Mouse (Mus musculus): Measurements from ENCODE around the gene Nek10. TPM values are rescaled to one million over a fixed set of nuclear protein-coding genes. Genes with fewer than 3 reads are reported as not detected.
"Not testable (repeated sequence)": the region's sequence is repeated elsewhere in the genome, so short reads cannot be mapped to it uniquely, and the experiment has no call there.

Nek10 gene
- not detected in 2 replicates for total RNA-seq (2015)
- under 0.01 and 0.20 TPM in 2 replicates for total RNA-seq (2017)

- not testable (repeated sequence) for ATAC-seq (ENCODE audit: poor library complexity, severe bottlenecking)
Observed at GRCm38 (mm10) chr14:14803115-14803514, at the start of gene Nek10. Nek10 (plus strand) TSS chr14:14803415.

DNA sequence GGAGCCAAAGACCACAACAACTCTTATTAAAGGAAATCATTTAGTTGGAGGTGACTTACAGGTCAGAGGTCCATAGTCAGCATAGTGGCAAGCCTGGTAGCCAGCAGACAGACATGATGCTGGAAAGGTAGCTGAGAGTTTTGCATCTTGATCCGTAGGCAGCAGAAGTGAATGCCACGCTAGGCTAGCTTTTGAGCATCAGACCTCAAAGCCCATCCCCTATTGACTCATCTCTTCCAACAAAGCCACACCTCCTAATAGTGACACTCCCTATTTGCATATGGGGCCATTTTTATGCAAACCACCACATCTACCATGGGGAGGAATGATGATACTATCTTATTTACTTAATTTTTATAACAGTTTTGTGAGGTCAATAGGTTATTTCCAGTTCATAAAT, 22.0 kb upstream of the Nek10 start:
- no peak for ATAC-seq (ENCODE audit: poor library complexity, severe bottlenecking)

DNA sequence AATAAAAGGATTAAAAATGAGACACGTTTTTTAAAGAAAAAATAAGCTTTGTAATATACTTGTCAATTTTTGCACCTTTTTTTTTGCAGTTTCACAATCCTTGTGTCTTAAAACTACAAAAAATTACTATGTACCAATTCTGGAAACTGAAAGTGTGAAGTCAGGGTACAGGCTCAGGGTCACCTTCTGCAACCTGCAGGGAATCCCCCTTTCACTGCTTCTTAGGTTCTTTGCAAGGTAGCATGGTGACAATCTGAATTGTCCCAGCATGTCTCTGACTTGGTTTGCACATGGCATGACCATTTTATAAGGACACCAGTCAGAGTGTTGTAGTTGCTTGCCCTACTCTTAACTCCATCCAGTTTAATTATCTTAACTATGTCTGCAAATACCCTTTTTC, 19.0 kb upstream of the Nek10 start:
- ATAC-seq (ENCODE audit: poor library complexity, severe bottlenecking): no peak

DNA sequence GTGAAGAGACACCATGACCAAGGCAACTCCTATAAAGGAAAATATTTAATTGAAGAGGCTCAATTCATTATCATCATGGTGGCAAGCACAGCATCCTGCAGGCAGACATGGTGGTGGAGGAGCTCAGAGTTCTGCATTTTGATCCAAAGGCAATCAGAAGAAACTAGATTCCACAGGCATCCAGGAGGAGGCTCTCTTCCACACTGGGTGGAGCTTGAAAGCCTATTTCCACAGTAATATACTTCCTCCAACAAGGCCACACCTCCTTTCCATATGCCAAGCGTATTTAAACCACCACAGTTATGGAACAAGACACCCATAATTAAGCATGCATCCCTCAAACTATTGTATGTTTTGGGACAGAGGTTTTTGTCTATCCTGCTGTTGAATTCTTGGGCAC, 16.2 kb upstream of the Nek10 start:
- ATAC-seq (ENCODE audit: poor library complexity, severe bottlenecking): peak; percentile 69

DNA sequence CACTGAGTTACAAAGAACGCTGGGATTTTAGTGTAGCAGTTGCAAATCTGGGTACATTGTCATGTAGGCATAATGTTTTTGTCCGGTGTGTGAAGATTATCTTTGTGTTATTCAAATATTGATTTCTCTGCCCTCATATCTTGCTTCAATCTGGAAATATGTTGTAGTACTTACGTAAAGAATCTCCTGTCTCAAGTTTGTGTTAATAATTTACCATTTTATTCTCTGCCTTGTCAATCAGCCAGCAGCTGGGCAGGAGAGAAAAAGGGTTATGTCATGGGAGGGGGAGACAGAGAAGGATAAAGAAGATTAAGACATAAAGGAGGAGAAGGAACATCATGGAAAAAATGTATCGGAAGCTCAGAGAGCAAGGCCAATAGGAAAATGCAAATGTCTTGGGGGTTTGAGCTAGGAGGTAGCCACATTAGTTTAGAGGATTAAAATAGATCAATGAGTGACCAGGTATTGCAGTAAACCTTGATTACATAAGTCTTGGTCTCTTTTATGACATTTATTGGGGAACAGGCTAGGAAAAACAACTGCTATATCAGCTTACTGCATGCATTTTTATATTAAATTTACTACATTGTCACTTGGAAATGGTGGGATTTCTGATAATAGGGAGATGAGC, 13.3 kb upstream of the Nek10 start:
- ATAC-seq (ENCODE audit: poor library complexity, severe bottlenecking): no peak

- ATAC-seq (ENCODE audit: poor library complexity, severe bottlenecking): peak; percentile 49
Observed at GRCm38 (mm10) chr14:14799861-14800260, 3.4 kb upstream of the Nek10 start.

DNA sequence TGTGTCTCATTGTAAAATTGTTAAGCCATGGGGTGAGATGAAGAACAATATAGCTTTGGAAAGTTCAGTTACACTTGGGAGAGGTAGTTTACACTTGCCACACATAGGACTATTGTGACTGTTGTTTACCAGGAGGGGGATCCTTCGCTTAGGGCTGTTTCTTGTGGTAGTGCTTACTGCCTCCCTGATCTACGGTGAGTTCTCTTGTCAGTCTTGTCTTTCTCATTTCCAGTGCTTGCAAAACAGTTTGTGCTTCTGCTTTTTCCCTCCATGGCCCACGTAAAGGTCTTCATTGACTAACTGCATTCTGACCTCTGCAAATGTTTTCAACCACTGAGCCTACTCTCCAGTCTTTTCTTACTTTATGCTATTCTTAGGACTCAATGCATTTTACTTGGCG, 2.9 kb upstream of the Nek10 start:
- peak; percentile 81 for ATAC-seq (ENCODE audit: poor library complexity, severe bottlenecking)

- peak; percentile 61 for ATAC-seq (ENCODE audit: poor library complexity, severe bottlenecking)
Observed at GRCm38 (mm10) chr14:14800810-14801209, 2.4 kb upstream of the Nek10 start.

DNA sequence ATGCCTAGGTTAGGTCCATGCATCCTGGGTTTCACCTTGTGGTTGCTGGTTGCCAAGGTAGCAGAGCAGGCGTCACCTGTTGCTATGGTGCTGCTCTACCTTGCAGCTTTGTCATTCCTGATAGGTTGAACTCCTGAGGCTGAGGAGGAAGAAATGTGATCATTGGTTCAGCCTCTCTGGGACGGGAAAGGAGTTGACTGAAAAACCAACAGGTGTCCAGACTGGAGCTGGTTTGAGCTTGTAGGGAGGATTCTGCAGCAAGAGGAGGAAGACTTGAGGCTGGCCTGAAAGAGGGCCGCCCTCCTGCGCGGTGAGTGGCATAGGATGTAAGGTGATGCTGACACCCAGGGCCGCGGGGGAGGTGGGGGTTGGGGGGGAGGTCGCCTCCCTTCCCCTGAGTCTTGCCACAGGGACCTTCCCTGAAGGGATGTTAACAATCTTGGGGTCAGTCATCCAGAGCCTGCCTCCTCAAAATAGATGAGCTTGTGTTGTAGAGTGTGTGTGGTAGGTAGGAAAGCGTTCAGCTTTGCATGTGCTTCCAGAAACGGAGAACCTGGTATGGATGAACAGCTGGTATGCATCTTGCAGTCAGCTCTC, 804 bp downstream of the Nek10 start:
- ATAC-seq (ENCODE audit: poor library complexity, severe bottlenecking): no peak

GRCm38 (mm10) chr14:14804518-14805212, 1.4 kb downstream of the Nek10 start:
- ATAC-seq (ENCODE audit: poor library complexity, severe bottlenecking): peak; percentile 79

DNA sequence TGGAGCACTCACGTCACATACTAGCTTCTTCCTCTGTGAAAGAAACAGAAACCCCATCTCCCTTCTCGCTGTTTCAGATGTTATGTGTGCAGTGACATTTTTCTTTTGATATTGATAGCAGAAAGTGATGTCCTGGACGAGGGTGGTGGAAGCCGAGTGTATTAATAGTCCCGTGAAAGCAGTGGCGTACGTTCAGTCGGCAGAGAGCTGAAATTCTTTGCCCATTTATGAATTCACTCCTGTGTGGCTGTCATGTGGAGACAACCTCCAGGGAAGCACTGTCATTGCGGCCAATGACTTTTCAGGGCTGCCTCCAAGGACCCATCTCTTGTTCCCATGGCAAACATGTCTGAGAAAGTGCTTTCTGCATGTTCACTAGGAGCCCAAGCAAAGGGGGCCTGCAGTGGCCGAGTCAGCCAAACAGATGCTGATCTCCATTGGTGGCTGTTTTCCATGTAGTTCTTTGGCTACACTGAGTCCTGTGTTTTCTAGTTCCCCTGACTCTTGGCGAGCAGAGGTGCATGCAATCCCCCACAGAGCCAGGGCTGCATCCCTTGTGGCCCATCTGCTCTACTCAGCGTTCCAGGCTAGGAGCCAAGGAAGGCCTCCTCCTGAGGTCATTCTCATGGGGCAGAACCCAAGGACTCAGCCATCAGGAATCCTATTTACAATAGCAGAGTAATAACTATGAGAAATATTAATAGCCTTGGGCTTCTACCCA, 29.5 kb downstream of the Nek10 start:
- no peak for ATAC-seq (ENCODE audit: poor library complexity, severe bottlenecking)

GRCm38 (mm10) chr14:14833498-14833897, 30.3 kb downstream of the Nek10 start:
- no peak for ATAC-seq (ENCODE audit: poor library complexity, severe bottlenecking)

DNA sequence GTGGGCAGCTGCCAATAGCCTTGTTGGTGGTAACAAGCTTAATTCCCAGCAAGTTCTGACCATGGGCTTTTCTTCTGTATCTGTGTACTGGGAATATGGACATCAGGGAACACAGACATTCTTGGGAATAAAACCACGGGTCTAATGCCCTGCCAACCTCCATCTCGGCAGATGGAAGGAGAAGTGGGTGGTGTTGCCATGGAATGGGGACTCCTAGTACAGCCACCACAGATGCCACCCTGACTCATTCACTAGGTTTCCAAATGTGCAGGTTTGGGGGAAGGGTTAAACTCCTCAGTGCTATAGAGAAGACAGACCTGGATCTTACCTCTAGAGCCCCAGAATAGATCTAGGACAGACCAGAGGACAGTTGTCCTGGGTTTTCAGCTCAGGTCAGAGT, 31.1 kb downstream of the Nek10 start:
- 0 out of 2 replicates have a peak, but pooled peaks have one; percentile 29 for ATAC-seq (ENCODE audit: poor library complexity, severe bottlenecking)

- no peak for ATAC-seq (ENCODE audit: poor library complexity, severe bottlenecking)
Observed at GRCm38 (mm10) chr14:14837627-14838026, 34.4 kb downstream of the Nek10 start.

DNA sequence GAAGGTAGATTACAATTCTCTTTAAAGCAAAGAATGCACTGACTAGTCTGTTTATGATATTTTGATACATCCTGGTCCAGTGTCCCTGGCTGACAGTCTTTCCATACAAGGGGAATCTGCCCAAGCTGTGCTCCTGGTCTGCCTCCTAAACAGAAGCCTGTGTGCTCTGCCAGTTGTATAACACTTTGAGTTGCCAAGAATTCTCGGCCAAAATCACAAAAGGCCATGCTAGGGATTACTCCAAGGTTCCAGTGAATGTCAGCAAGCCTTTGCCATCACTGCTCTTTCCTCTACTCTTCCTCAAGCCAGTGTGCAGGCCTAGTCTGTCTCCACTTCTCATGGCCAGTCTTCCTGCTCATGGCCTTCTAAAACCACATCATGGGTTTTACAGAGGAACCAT, 34.9 kb downstream of the Nek10 start:
- no peak for ATAC-seq (ENCODE audit: poor library complexity, severe bottlenecking)

DNA sequence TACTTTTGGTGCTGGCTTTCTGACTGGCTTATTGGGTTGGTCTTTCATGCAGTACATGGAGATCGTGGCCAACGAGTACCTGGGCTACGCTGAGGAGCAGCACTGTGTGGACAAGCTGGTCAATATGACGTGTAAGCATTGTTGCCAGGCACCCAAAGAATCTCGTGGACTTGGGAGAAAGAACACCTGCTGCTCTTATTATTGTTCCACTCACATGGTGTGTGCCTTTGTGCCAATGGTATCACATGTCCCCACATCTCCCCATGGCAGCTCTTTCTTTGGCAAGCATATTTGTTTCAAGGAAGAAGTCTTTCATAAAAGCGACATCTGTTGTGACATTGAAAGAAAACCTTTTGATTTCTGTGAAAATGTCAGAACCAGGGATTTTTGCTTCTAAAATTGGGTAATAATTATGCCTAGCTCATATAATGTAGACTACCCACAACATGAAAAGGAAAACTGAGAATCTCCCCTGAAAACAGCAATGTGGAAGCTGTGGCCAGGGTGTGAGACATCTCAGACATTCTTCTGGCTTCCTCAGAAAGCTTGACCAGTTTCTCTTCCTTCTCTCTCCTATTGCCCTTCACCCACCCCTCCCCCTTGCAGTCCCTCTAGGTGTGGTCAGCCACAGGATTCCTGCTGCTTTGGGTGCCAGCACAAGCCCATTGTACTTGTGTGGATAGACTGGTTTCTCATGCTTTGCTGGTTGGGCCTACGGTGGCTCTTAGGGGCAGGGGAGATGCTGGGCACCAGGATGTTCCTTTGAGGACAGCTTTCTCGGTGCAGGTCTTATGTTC, 39.7 kb downstream of the Nek10 start:
- ATAC-seq (ENCODE audit: poor library complexity, severe bottlenecking): peak; percentile 95

- ATAC-seq (ENCODE audit: poor library complexity, severe bottlenecking): no peak
Observed at GRCm38 (mm10) chr14:14852838-14853237, 49.6 kb downstream of the Nek10 start.

- no peak for ATAC-seq (ENCODE audit: poor library complexity, severe bottlenecking)
Observed at GRCm38 (mm10) chr14:14860331-14860730, 57.1 kb downstream of the Nek10 start.

GRCm38 (mm10) chr14:14863690-14864356, 60.6 kb downstream of the Nek10 start:
- peak; percentile 98 for ATAC-seq (ENCODE audit: poor library complexity, severe bottlenecking)

DNA sequence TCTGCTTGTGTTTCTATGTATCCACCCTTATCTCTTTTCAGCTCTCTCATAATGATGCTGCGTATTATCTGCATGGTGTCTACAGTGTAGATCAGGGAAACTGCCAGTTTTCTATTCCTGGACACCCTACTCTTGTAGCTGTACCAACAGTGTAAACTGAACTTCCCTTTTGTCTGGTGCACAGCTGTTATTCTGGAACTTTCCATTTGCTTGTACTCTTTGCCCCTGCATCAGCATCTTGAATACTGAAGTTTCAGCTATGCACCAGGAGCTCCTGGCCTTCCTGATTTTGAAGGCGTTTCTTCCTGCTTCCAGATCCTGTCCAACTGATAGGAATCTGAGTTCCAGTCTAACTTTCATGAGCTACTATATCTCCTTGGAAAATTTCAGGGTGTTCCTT, 66.0 kb downstream of the Nek10 start:
- no peak for ATAC-seq (ENCODE audit: poor library complexity, severe bottlenecking)
